8 mouse cellular contexts compared by ENCODE assay signal in the genomic region with DNA sequence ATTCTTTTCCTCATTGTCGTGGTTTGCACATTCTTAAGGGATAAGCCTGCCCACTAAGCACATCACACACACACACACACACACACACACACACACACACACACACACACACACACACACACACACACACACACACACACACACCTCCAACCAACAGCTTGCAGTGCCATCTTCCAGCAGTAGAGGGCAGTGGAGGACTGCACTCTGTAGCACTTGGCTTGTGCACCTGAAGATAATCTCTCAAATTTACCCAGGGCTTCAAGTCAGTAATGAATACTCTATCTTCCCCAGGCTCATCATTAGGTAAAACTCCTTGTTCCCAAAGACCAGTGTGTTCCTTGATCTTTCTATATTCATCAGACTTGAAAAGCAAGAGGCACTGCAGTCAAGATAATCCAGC. TPM values are rescaled to one million over a fixed set of nuclear protein-coding genes. Genes with fewer than 3 reads are reported as not detected.
DNase-seq lines count a peak whose midpoint lies in the region; ATAC-seq and TF ChIP-seq lines count a peak whose summit lies in the region.

No protein-coding gene starts in this region.

- H3K9me3 ChIP-seq in embryonic facial prominence, embryonic 10.5 days = no peaks in the 10 kb centered on the region
- H3K9me3 ChIP-seq in neural tube, embryonic 11.5 days (ENCODE audit: control insufficient read depth, low read length) = no peaks in the 10 kb centered on the region

- intact Hi-C loops in left cerebral cortex, postnatal 14 days (cut with DNase I) = no loop called here

- H3K36me3 ChIP-seq in thymus, adult 2 months (ENCODE audit: control insufficient read depth, insufficient read depth, low read length) = no peaks in the 10 kb centered on the region
- no peaks in the 10 kb centered on the region for H3K36me3 ChIP-seq in embryonic facial prominence, embryonic 10.5 days (replicated peaks)
- H3K36me3 ChIP-seq in neural tube, embryonic 11.5 days (ENCODE audit: control insufficient read depth, insufficient read depth, low read length) = no peaks in the 10 kb centered on the region

- no peak for ATAC-seq in neural tube, embryonic 11.5 days (ENCODE audit: insufficient read depth, low FRiP score, low TSS enrichment)

- H3K27ac ChIP-seq in thymus, adult 2 months (ENCODE audit: control insufficient read depth, insufficient read depth, low read length) = no peak overlapping the region
- H3K27ac ChIP-seq in embryonic facial prominence, embryonic 10.5 days (replicated peaks) = no peak overlapping the region
- H3K27ac ChIP-seq in neural tube, embryonic 11.5 days (ENCODE audit: low read depth, low read length) = no peak overlapping the region

- H3K27me3 ChIP-seq in thymus, adult 2 months (ENCODE audit: control insufficient read depth, insufficient read depth, low read length) = no peaks in the 10 kb centered on the region
- H3K27me3 ChIP-seq in embryonic facial prominence, embryonic 10.5 days (replicated peaks; ENCODE audit: low read depth, poor library complexity, severe bottlenecking) = no peaks in the 10 kb centered on the region
- no peaks in the 10 kb centered on the region for H3K27me3 ChIP-seq in neural tube, embryonic 11.5 days (ENCODE audit: control insufficient read depth, insufficient read depth, low read length)

- TF ChIP-seq POLR2A in thymus, adult 2 months (IDR thresholded peaks at IDR 0.05; ENCODE audit: control insufficient read depth, extremely low read depth, insufficient read depth, low read length, poor library complexity) = no peak

- peak; percentile 28 for DNase-seq in cerebellum, adult 9-10 months
- no peak for DNase-seq in cerebellum, adult 11 months
- peak; percentile 23 for DNase-seq in thymus, adult 2 months
- no peak for DNase-seq in thymus, adult 18-20 months
- peak; percentile 74 for DNase-seq in embryonic facial prominence, embryonic 10.5 days (ENCODE audit: low spot score)
- peak; percentile 75 to 78 for DNase-seq in left cerebral cortex, postnatal 14 days (ENCODE audit: low spot score in 2 of 2)
- DNase-seq in neural tube, embryonic 11.5 days (ENCODE audit: low spot score) = peak; percentile 79
- DNase-seq in thymus, postnatal 36 days = peak; percentile 11 to 24

- no peaks in the 10 kb centered on the region for H3K4me1 ChIP-seq in thymus, adult 2 months (replicated peaks; ENCODE audit: control insufficient read depth, insufficient read depth, low read length)
- H3K4me1 ChIP-seq in embryonic facial prominence, embryonic 10.5 days = no peaks in the 10 kb centered on the region
- H3K4me1 ChIP-seq in neural tube, embryonic 11.5 days (ENCODE audit: control insufficient read depth, insufficient read depth, low read length) = no peaks in the 10 kb centered on the region

- 5% methylated on average over 1 of the region's 1 CpGs for WGBS in thymus, adult 2 months
- WGBS in embryonic facial prominence, embryonic 10.5 days = 6% methylated on average over 1 of the region's 1 CpGs
- WGBS in neural tube, embryonic 11.5 days = 19% methylated on average over 1 of the region's 1 CpGs

- 0 out of 2 replicates have a peak, but pooled peaks have one; percentile 26 for TF ChIP-seq CTCF in thymus, adult 2 months (IDR thresholded peaks at IDR 0.05; ENCODE audit: borderline replicate concordance, control insufficient read depth, extremely low read depth, insufficient read depth, low read length, poor library complexity)

- no peak overlapping the region for H3K4me2 ChIP-seq in neural tube, embryonic 11.5 days (ENCODE audit: low read depth)

- H3K4me3 ChIP-seq in thymus, adult 2 months (ENCODE audit: control insufficient read depth, insufficient read depth, low read length) = no peak overlapping the region
- H3K4me3 ChIP-seq in embryonic facial prominence, embryonic 10.5 days = no peak overlapping the region
- no peak overlapping the region for H3K4me3 ChIP-seq in neural tube, embryonic 11.5 days (ENCODE audit: low read depth, low read length)

- H3K9ac ChIP-seq in neural tube, embryonic 11.5 days (ENCODE audit: low read length) = no peak overlapping the region

RNA-seq across cellular contexts. Expression of a gene that starts 41.8 kb away (rescaled TPM):
- polyA plus RNA-seq in thymus, adult 2 months (2012; rRNA removed) = 0.22 TPM in 1 of 2 replicates, not detected in the other
- polyA plus RNA-seq in embryonic facial prominence, embryonic 10.5 days (2016; fragmentation: Nextera tagmentation; extraction: Ambion mirVana) = 2.6 and 3.6 TPM in 2 replicates
- 10 to 100 TPM; 42.9 to 43.9 TPM for total RNA-seq in left cerebral cortex, postnatal 14 days (2021)
- polyA plus RNA-seq in neural tube, embryonic 11.5 days (2014; fragmentation: Nextera tagmentation; extraction: Ambion mirVana) = 20.5 and 22.3 TPM in 2 replicates

Comparison
In these comparisons a context has a peak if more than half of its experiments do, and no peak if none do; other contexts are left out.
1. DNase-seq: peak in cerebellum, adult 9-10 months (single experiment), thymus, adult 2 months (single experiment), embryonic facial prominence, embryonic 10.5 days (single experiment), left cerebral cortex, postnatal 14 days (2 of 2), neural tube, embryonic 11.5 days (single experiment) and thymus, postnatal 36 days (2 of 2); none in cerebellum, adult 11 months (single experiment) and thymus, adult 18-20 months (0 of 2).